In genomic region chr7:144248686-144249422, GRCm38 (mm10) we compare ENCODE assay signal across 21 mouse cellular contexts.
DNase-seq lines count a peak whose midpoint lies in the region; TF ChIP-seq lines count a peak whose summit lies in the region.
"Had no signal": no experiment of that assay in that cellular context is flagged by ENCODE, and none has a peak within 500 bp of the region (broad histone marks: within the 10 kb centered on the region; RNA-seq: fewer than 3 reads in every experiment).

No protein-coding gene starts in this region.

- H3K9me3 ChIP-seq in CH12.LX (replicated peaks; ENCODE audit: low read length) = no peaks in the 10 kb centered on the region
- H3K9me3 ChIP-seq: forebrain, embryonic 10.5 days; liver, embryonic 15.5 days had no signal

- H3K36me3 ChIP-seq in CH12.LX (replicated peaks in 1 of 2; ENCODE audit: control insufficient read depth in 1 of 2, insufficient read depth in 1 of 2, low read length in 1 of 2) = no peaks in the 10 kb centered on the region
- H3K36me3 ChIP-seq: forebrain, embryonic 10.5 days; liver, embryonic 15.5 days had no signal

- peaks cover 66% of the 10 kb centered on the region for H3K27me3 ChIP-seq in CH12.LX (replicated peaks)
- H3K27me3 ChIP-seq: liver, embryonic 15.5 days had no signal

- in situ Hi-C loops in CH12.LX (cut with MboI; ENCODE audit: low pct_ligation_motif_present, low pct_unique_long_range_greater_than_20kb, low sequenced_read_pairs) = no loop called here

- TF ChIP-seq POLR2A in CH12.LX (IDR thresholded peaks at IDR 0.05; ENCODE audit: low read depth, low read length) = no peak

- TF ChIP-seq CTCF in layer of hippocampus, adult 2 months (conservative IDR thresholded peaks at IDR 0.05) = peak; percentile 64
- peak in 1 of 2 experiments; percentile 27; a peak in 1 of 4 replicates for TF ChIP-seq CTCF in CH12.LX (conservative IDR thresholded peaks at IDR 0.05 in 1 of 2, IDR thresholded peaks at IDR 0.05 in 1 of 2; ENCODE audit: low read depth in 2 of 2, low read length in 2 of 2)

- DNase-seq in layer of hippocampus, adult 2 months (ENCODE audit: low spot score in 2 of 2) = no peak
- DNase-seq in layer of hippocampus, adult 8-10 months (ENCODE audit: low spot score in 2 of 2) = no peak
- peak; percentile 17 for DNase-seq in 416B (ENCODE audit: low read depth)
- DNase-seq in CH12.LX (ENCODE audit: extremely low read depth) = peak; percentile 33
- peak; percentile 26 for DNase-seq in WW6 (ENCODE audit: low read depth, low spot score)
- DNase-seq in embryo, embryonic 10.5 days (ENCODE audit: low spot score) = no peak
- no peak for DNase-seq in layer of hippocampus, adult 9-11 months
- DNase-seq: cerebellum, adult 9-10 months; embryo, embryonic 11 days; heart, postnatal 10 days; kidney, adult 9 months; kidney, postnatal 36 days; lung, postnatal 10 days; midbrain, embryonic 14.5 days; right cerebral cortex, postnatal 14 days; spleen, adult 18-20 months; thymus, postnatal 4 days had no signal

- no peak; the same call in 1 of the 2 replicates for TF ChIP-seq EP300 in CH12.LX (IDR thresholded peaks at IDR 0.05; ENCODE audit: low read length)

- no peak overlapping the region for H3K4me3 ChIP-seq in layer of hippocampus, adult 2 months
- no peak overlapping the region for H3K4me3 ChIP-seq in CH12.LX (replicated peaks in 1 of 3; ENCODE audit: low read depth in 2 of 3, low read length in 2 of 3, poor library complexity in 1 of 3)
- H3K4me3 ChIP-seq: forebrain, embryonic 10.5 days; liver, embryonic 15.5 days; myocyte had no signal

- TF ChIP-seq RAD21 in CH12.LX (IDR thresholded peaks at IDR 0.05; ENCODE audit: low read depth, low read length) = no peak

- H3K27ac ChIP-seq in layer of hippocampus, adult 2 months = no peak overlapping the region
- no peak overlapping the region for H3K27ac ChIP-seq in CH12.LX (ENCODE audit: insufficient read depth, low read depth)
- H3K27ac ChIP-seq: forebrain, embryonic 10.5 days; liver, embryonic 15.5 days had no signal

- H3K4me2 ChIP-seq in CH12.LX (ENCODE audit: insufficient read depth, low read depth, poor library complexity, severe bottlenecking) = no peak overlapping the region
- H3K4me2 ChIP-seq: heart, embryonic 11.5 days; liver, embryonic 15.5 days had no signal

- no peak overlapping the region for H3K9ac ChIP-seq in CH12.LX (ENCODE audit: insufficient read depth, low read depth)
- H3K9ac ChIP-seq: liver, embryonic 15.5 days had no signal

- dilution Hi-C loops in CH12.LX (cut with MboI; ENCODE audit: extremely low pct_ligation_motif_present, extremely low pct_unique_long_range_greater_than_20kb, low sequenced_read_pairs) = no loop called here

- no peaks in the 10 kb centered on the region for H3K79me2 ChIP-seq in CH12.LX (replicated peaks; ENCODE audit: control insufficient read depth, extremely low read depth, insufficient read depth, poor library complexity, severe bottlenecking)

- H3K4me1 ChIP-seq in CH12.LX (ENCODE audit: control insufficient read depth in 1 of 2, insufficient read depth in 2 of 2) = peaks cover 5% of the 10 kb centered on the region in 2 experiments; a peak in 1 of 4 replicates
- H3K4me1 ChIP-seq: forebrain, embryonic 10.5 days; liver, embryonic 15.5 days had no signal

TF ChIP-seq in CH12.LX, 34 proteins besides CTCF, POLR2A, EP300 and RAD21:
- TF ChIP-seq UBTF (IDR thresholded peaks at IDR 0.05; ENCODE audit: low read depth, low read length) (no peak), JUN (IDR thresholded peaks at IDR 0.05; ENCODE audit: insufficient read depth, low read depth, low read length) (peak; percentile 25; the same call in 1 of the 2 replicates), ELF1 (IDR thresholded peaks at IDR 0.05; ENCODE audit: low read depth, low read length) (0 out of 2 replicates have a peak, but pooled peaks have one; percentile 22), USF2 (conservative IDR thresholded peaks at IDR 0.05; ENCODE audit: low read depth, low read length) (no peak), ETS1 (conservative IDR thresholded peaks at IDR 0.05; ENCODE audit: low read depth, low read length) (no peak), MXI1 (IDR thresholded peaks at IDR 0.05; ENCODE audit: low read depth, low read length) (no peak)

Comparison
In these comparisons a context has a peak if more than half of its experiments do, and no peak if none do; other contexts are left out.
1. DNase-seq: peak in 416B (single experiment), CH12.LX (single experiment) and WW6 (single experiment); none in layer of hippocampus, adult 2 months (0 of 2), layer of hippocampus, adult 8-10 months (0 of 2), embryo, embryonic 10.5 days (single experiment) and layer of hippocampus, adult 9-11 months (single experiment).